Mouse (Mus musculus): ENCODE measurements around the gene Stpg1.

Gene Stpg1

GRCm38 (mm10) chr4:135548108-135548507 is 53.5 kb downstream of the Stpg1 start:
- intact Hi-C loops (cut with DNase I), result no loop called here

GRCm38 (mm10) chr4:135548521-135549077 is 54.0 kb downstream of the Stpg1 start:
- intact Hi-C loops (cut with DNase I), result no loop called here

- intact Hi-C loops (cut with DNase I), result no loop called here
Observed at GRCm38 (mm10) chr4:135549323-135549722, 54.7 kb downstream of the Stpg1 start.

GRCm38 (mm10) chr4:135563794-135564193 is 69.2 kb downstream of the Stpg1 start:
- intact Hi-C loops (cut with DNase I), result no loop called here

- intact Hi-C loops (cut with DNase I), result no loop called here
Observed at GRCm38 (mm10) chr4:135565400-135565799, 70.8 kb downstream of the Stpg1 start.

- intact Hi-C loops (cut with DNase I), result no loop called here
Observed at GRCm38 (mm10) chr4:135567042-135567441, 72.5 kb downstream of the Stpg1 start.

GRCm38 (mm10) chr4:135567484-135567883 is 72.9 kb downstream of the Stpg1 start:
- intact Hi-C loops (cut with DNase I), result no loop called here

- intact Hi-C loops (cut with DNase I), result no loop called here
Observed at GRCm38 (mm10) chr4:135569201-135569600, 74.6 kb downstream of the Stpg1 start.

GRCm38 (mm10) chr4:135570152-135571036 is 75.8 kb downstream of the Stpg1 start:
- intact Hi-C loops (cut with DNase I), result no loop called here

GRCm38 (mm10) chr4:135571037-135571550 is 76.5 kb downstream of the Stpg1 start:
- intact Hi-C loops (cut with DNase I), result no loop called here

- intact Hi-C loops (cut with DNase I), result no loop called here
Observed at GRCm38 (mm10) chr4:135572276-135572675, 77.7 kb downstream of the Stpg1 start.

GRCm38 (mm10) chr4:135573251-135573808 is 78.7 kb downstream of the Stpg1 start, which contains the start of gene Grhl3:
Grhl3 (minus strand) TSS chr4:135573630.
- intact Hi-C loops (cut with DNase I), result no loop called here

- intact Hi-C loops (cut with DNase I), result loop anchor here (5.0 kb wide), 1 partner anchor 92 kb away; no protein-coding TSS in a partner anchor
Observed at GRCm38 (mm10) chr4:135575365-135576140, 81.0 kb downstream of the Stpg1 start.

- intact Hi-C loops (cut with DNase I), result loop anchor here (5.0 kb wide), 1 partner anchor 89 kb away; no protein-coding TSS in a partner anchor
Observed at GRCm38 (mm10) chr4:135578490-135578889, 83.9 kb downstream of the Stpg1 start.

- intact Hi-C loops (cut with DNase I), result loop anchor here (5.0 kb wide), 1 partner anchor 88 kb away; no protein-coding TSS in a partner anchor
Observed at GRCm38 (mm10) chr4:135579695-135580094, 85.1 kb downstream of the Stpg1 start.

GRCm38 (mm10) chr4:135581222-135581910 is 86.8 kb downstream of the Stpg1 start:
- intact Hi-C loops (cut with DNase I), result no loop called here

GRCm38 (mm10) chr4:135584838-135585237 is 90.2 kb downstream of the Stpg1 start:
- intact Hi-C loops (cut with DNase I), result no loop called here

Measured in adrenal gland (tissue).